Mouse (Mus musculus) kidney, embryonic 16.5 days (tissue): ENCODE measurements around the gene Capns1. TPM values are rescaled to one million over a fixed set of nuclear protein-coding genes. Genes with fewer than 3 reads are reported as not detected.

ENCODE experiments used
- ATAC-seq: fragments of 200-750 bp; cut with Nextera tagmentation; 2 replicates; pipeline ENCODE4 v1.8.0; 2017; ENCODE audit warnings: moderate TSS enrichment; ENCODE audit not compliant: low FRiP score, low TSS enrichment
- H3K27ac ChIP-seq: fragments of 300-500 bp; sonication (generic); 2 replicates; pipeline ENCODE4 v1.5.1; 2014; ENCODE audit warnings: low read length
- H3K27me3 ChIP-seq: fragments of 300-500 bp; sonication (generic); 2 replicates; pipeline ENCODE4 v1.6.1; 2014; ENCODE audit warnings: low read length, control low read depth, mixed read lengths; ENCODE audit not compliant: insufficient read depth
- H3K36me3 ChIP-seq: fragments of 300-500 bp; sonication (generic); 2 replicates; pipeline ENCODE4 v1.6.1; 2014; ENCODE audit warnings: low read length, control low read depth, mixed read lengths; ENCODE audit not compliant: insufficient read depth
- H3K4me1 ChIP-seq: fragments of 300-500 bp; sonication (generic); 2 replicates; pipeline ENCODE4 v1.6.1; 2014; ENCODE audit warnings: low read length, control low read depth, mixed read lengths; ENCODE audit not compliant: insufficient read depth
- H3K4me2 ChIP-seq: fragments of 300-500 bp; sonication (generic); replicated peaks from 2 replicates; pipeline ENCODE4 v1.6.1; 2014; ENCODE audit warnings: low read depth, low read length
- H3K4me3 ChIP-seq: fragments of 300-500 bp; sonication (generic); 2 replicates; pipeline ENCODE4 v1.5.1; 2014; ENCODE audit warnings: mild to moderate bottlenecking, low read length
- H3K9ac ChIP-seq: fragments of 300-500 bp; sonication (generic); replicated peaks from 2 replicates; pipeline ENCODE4 v1.6.1; 2014; ENCODE audit warnings: low read length
- H3K9me3 ChIP-seq: fragments of 300-500 bp; sonication (generic); 2 replicates; pipeline ENCODE4 v1.6.1; 2016; ENCODE audit warnings: low read length, control low read depth
- WGBS: fragments of 180-500 bp; shearing (Covaris S2); extraction: QIAGEN DNeasy Blood & Tissue Kit; methylation state at CpG from one replicate; pipeline ENCODE4 v1.1.7; 2014; 5-methylcytosine and 5-hydroxymethylcytosine counted together
- polyA plus RNA-seq: library from polyadenylated mRNA; unstranded; fragments of >200 nt; fragmentation: Nextera tagmentation; extraction: Ambion mirVana; gene quantifications from 2 replicates; pipeline ENCODE4 v1.2.1, GENCODE M21; 2015

Capns1 gene
- polyA plus RNA-seq, 1 experiment from 2014 or later = 105 TPM

GRCm38 (mm10) chr7:30194884-30195283, 3.7 kb downstream of the Capns1 start:
- Histone ChIP-seq H3K9ac (peak overlapping the region; percentile 81), H3K4me2 (peak overlapping the region; percentile 65), H3K4me3 (peak overlapping the region; percentile 91), H3K27me3 (no peaks in the 10 kb centered on the region), H3K27ac (peak overlapping the region; percentile 89), H3K4me1 (peaks cover 27% of the 10 kb centered on the region), H3K9me3 (no peaks in the 10 kb centered on the region), H3K36me3 (peaks cover 18% of the 10 kb centered on the region)
- ATAC-seq = peak; percentile 92
- WGBS = under 1% methylated on average over 28 of the region's 28 CpGs

GRCm38 (mm10) chr7:30194101-30194831, 4.3 kb downstream of the Capns1 start:
- peak; percentile 7; the same call in 1 of the 2 replicates for ATAC-seq
- WGBS = under 1% methylated on average over 26 of the region's 26 CpGs
- Histone ChIP-seq H3K27me3 (no peaks in the 10 kb centered on the region), H3K9ac (peak overlapping the region; percentile 81), H3K36me3 (peaks cover 22% of the 10 kb centered on the region), H3K27ac (peak overlapping the region; percentile 89), H3K4me1 (peaks cover 27% of the 10 kb centered on the region), H3K9me3 (no peaks in the 10 kb centered on the region), H3K4me3 (peak overlapping the region; percentile 91), H3K4me2 (peak overlapping the region; percentile 65)

GRCm38 (mm10) chr7:30193581-30194100, 5.0 kb downstream of the Capns1 start:
- peaks cover 27% of the 10 kb centered on the region for H3K4me1 ChIP-seq
- H3K36me3 ChIP-seq = peaks cover 28% of the 10 kb centered on the region
- H3K9ac ChIP-seq = peak overlapping the region; percentile 81
- peak overlapping the region; percentile 91 for H3K4me3 ChIP-seq
- peak; percentile 61 for ATAC-seq
- WGBS = under 1% methylated on average over 26 of the region's 26 CpGs
- H3K27me3 ChIP-seq = no peaks in the 10 kb centered on the region
- H3K27ac ChIP-seq = peak overlapping the region; percentile 89
- H3K4me2 ChIP-seq = peak overlapping the region; percentile 65
- H3K9me3 ChIP-seq = no peaks in the 10 kb centered on the region

- peak overlapping the region; percentile 89 for H3K27ac ChIP-seq
- H3K9ac ChIP-seq = peak overlapping the region; percentile 81
- no peaks in the 10 kb centered on the region for H3K9me3 ChIP-seq
- 22% methylated on average over 9 of the region's 9 CpGs for WGBS
- no peaks in the 10 kb centered on the region for H3K27me3 ChIP-seq
- peak overlapping the region; percentile 91 for H3K4me3 ChIP-seq
- ATAC-seq = no peak; the same call in 1 of the 2 replicates
- peaks cover 35% of the 10 kb centered on the region for H3K36me3 ChIP-seq
- peak overlapping the region; percentile 65 for H3K4me2 ChIP-seq
- peaks cover 21% of the 10 kb centered on the region for H3K4me1 ChIP-seq
Measured at GRCm38 (mm10) chr7:30193013-30193412, 5.6 kb downstream of the Capns1 start.

GRCm38 (mm10) chr7:30192088-30192487, 6.5 kb downstream of the Capns1 start:
- no peaks in the 10 kb centered on the region for H3K9me3 ChIP-seq
- peaks cover 44% of the 10 kb centered on the region for H3K36me3 ChIP-seq
- H3K4me3 ChIP-seq = no peak overlapping the region
- H3K27me3 ChIP-seq = no peaks in the 10 kb centered on the region
- H3K4me1 ChIP-seq = peaks cover 17% of the 10 kb centered on the region
- H3K4me2 ChIP-seq = no peak overlapping the region
- no peak overlapping the region for H3K9ac ChIP-seq
- 86% methylated on average over 12 of the region's 12 CpGs for WGBS
- no peak overlapping the region for H3K27ac ChIP-seq
- ATAC-seq = no peak

GRCm38 (mm10) chr7:30189116-30189491, 9.5 kb downstream of the Capns1 start:
- Histone ChIP-seq H3K4me2 (no peak overlapping the region), H3K4me1 (peaks cover 17% of the 10 kb centered on the region), H3K27me3 (no peaks in the 10 kb centered on the region), H3K4me3 (no peak overlapping the region), H3K9me3 (no peaks in the 10 kb centered on the region), H3K27ac (no peak overlapping the region), H3K9ac (no peak overlapping the region), H3K36me3 (peaks cover 55% of the 10 kb centered on the region)
- ATAC-seq = no peak
- WGBS = 61% methylated on average over 4 of the region's 4 CpGs

- Histone ChIP-seq H3K27me3 (no peaks in the 10 kb centered on the region), H3K9ac (no peak overlapping the region), H3K36me3 (peaks cover 55% of the 10 kb centered on the region), H3K4me1 (peaks cover 21% of the 10 kb centered on the region), H3K9me3 (no peaks in the 10 kb centered on the region), H3K27ac (no peak overlapping the region), H3K4me3 (no peak overlapping the region), H3K4me2 (no peak overlapping the region)
- no peak for ATAC-seq
- 66% methylated on average over 12 of the region's 12 CpGs for WGBS
Measured at GRCm38 (mm10) chr7:30188344-30189115, 10.1 kb downstream of the Capns1 start.

GRCm38 (mm10) chr7:30184641-30185348, 13.8 kb downstream of the Capns1 start:
- WGBS = 73% methylated on average over 13 of the region's 13 CpGs
- no peak for ATAC-seq
- Histone ChIP-seq H3K27ac (no peak overlapping the region), H3K4me3 (no peak overlapping the region), H3K4me1 (peaks cover 10% of the 10 kb centered on the region; the same call in 1 of the 2 replicates), H3K36me3 (peaks cover 37% of the 10 kb centered on the region), H3K9me3 (no peaks in the 10 kb centered on the region), H3K4me2 (no peak overlapping the region), H3K9ac (peak overlapping the region; percentile 37; the same call in 1 of the 2 replicates), H3K27me3 (no peaks in the 10 kb centered on the region)

GRCm38 (mm10) chr7:30183879-30184289, 14.7 kb downstream of the Capns1 start, which contains the start of gene Cox7a1:
TSS of gene Cox7a1 (plus strand) at chr7:30184144.
- 1% methylated on average over 11 of the region's 11 CpGs for WGBS
- no peaks in the 10 kb centered on the region for H3K9me3 ChIP-seq
- peaks cover 29% of the 10 kb centered on the region for H3K36me3 ChIP-seq
- H3K9ac ChIP-seq = peak within 1 kb of the TSS; percentile 37; the same call in 1 of the 2 replicates
- peak; percentile 76 for ATAC-seq
- peak within 1 kb of the TSS; percentile 31 for H3K4me3 ChIP-seq
- H3K4me1 ChIP-seq = peaks cover 10% of the 10 kb centered on the region; the same call in 1 of the 2 replicates
- H3K4me2 ChIP-seq = peak within 1 kb of the TSS; percentile 54
- H3K27ac ChIP-seq = no peak within 1 kb of the TSS; the same call in 1 of the 2 replicates
- no peaks in the 10 kb centered on the region for H3K27me3 ChIP-seq
